Mouse (Mus musculus): ENCODE results near the gene Htatip2.

DNA sequence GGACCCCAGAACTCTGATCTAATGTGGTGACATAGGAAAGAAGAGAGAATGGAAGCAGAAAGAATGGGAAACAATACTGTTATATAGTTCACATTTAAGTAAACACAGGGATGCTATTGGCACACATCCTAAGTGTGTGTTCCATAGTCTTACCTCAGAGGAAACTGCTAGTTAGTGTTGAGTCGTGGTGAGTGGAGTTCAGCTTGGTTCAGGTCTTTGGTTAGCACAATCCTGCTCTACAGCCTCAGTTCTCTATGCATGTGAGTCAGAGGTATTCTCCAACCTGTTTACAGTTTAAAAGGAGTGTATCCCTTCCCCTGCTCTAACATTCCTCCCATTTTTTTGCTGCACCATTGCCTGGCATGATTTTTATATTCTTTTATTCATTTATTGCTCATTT lies 38.3 kb downstream of the Htatip2 start:
- TF ChIP-seq CTCF (IDR thresholded peaks at IDR 0.05; ENCODE audit: control insufficient read depth, insufficient read depth, low read length) (no peak), POLR2A (IDR thresholded peaks at IDR 0.05; ENCODE audit: borderline replicate concordance, control insufficient read depth, low read depth, low read length) (no peak)

Measured in bone marrow, adult 2 months (tissue).